Comparison of ENCODE assay signal across 20 mouse cellular contexts in the genomic region with DNA sequence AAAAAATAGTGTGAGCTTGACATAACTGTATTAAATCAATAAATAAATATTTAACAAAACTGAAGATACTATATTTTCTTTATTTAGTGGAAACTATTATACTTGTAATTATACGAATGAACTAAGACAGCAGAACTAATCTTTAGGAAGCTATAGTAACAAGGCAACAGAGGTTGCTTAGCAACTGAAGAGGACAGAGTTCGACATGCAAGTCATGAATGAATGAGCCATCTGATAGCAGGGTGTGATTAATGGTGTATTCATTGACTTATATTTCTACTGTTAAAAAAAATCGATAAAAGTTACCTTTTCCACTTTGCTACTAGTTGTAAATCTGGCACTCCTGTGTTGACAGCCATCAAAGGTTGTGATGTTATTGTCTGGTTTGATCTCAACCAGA.
A peak's percentile ranks its signal among the peaks of the same experiment; 100 is the strongest.
DNase-seq lines count a peak whose midpoint lies in the region; ATAC-seq lines count a peak whose summit lies in the region.
"Had no signal": no experiment of that assay in that cellular context is flagged by ENCODE, and none has a peak within 500 bp of the region (broad histone marks: within the 10 kb centered on the region; RNA-seq: fewer than 3 reads in every experiment).

No protein-coding gene starts in this region.

- ATAC-seq in hindbrain, embryonic 11.5 days (ENCODE audit: low FRiP score), result peak; percentile 54; the same call in 1 of the 2 replicates
- no peak for ATAC-seq in hindbrain, embryonic 12.5 days (ENCODE audit: low FRiP score)
- ATAC-seq in midbrain, embryonic 14.5 days (ENCODE audit: low FRiP score, low TSS enrichment), result no peak
- ATAC-seq in midbrain, embryonic 16.5 days, result no peak; the same call in 1 of the 2 replicates
- peak; percentile 87 for ATAC-seq in intestine, embryonic 15.5 days
- 0 out of 2 replicates have a peak, but pooled peaks have one; percentile 45 for ATAC-seq in midbrain, embryonic 15.5 days (replicated peaks)
- ATAC-seq in megakaryocyte, adult 5-6 weeks (ENCODE audit: poor library complexity, severe bottlenecking), result no peak
- ATAC-seq: forebrain, embryonic 13.5 days had no signal

- no peak overlapping the region for H3K4me3 ChIP-seq in hindbrain, embryonic 11.5 days (ENCODE audit: low read depth, low read length)
- no peak overlapping the region for H3K4me3 ChIP-seq in hindbrain, embryonic 12.5 days
- H3K4me3 ChIP-seq in midbrain, embryonic 14.5 days (replicated peaks; ENCODE audit: low read depth, low read length), result no peak overlapping the region
- H3K4me3 ChIP-seq in midbrain, embryonic 16.5 days (ENCODE audit: low read depth, low read length), result no peak overlapping the region
- H3K4me3 ChIP-seq in intestine, embryonic 15.5 days (replicated peaks), result no peak overlapping the region
- H3K4me3 ChIP-seq in midbrain, embryonic 15.5 days, result no peak overlapping the region
- H3K4me3 ChIP-seq: embryonic facial prominence, embryonic 10.5 days; forebrain, embryonic 13.5 days; heart, adult 2 months; heart, embryonic 15.5 days; hindbrain, embryonic 15.5 days had no signal

- H3K9ac ChIP-seq in hindbrain, embryonic 11.5 days (ENCODE audit: low read depth, low read length), result no peak overlapping the region
- H3K9ac ChIP-seq in hindbrain, embryonic 12.5 days, result no peak overlapping the region
- H3K9ac ChIP-seq in midbrain, embryonic 14.5 days (replicated peaks; ENCODE audit: low read length), result no peak overlapping the region
- H3K9ac ChIP-seq in midbrain, embryonic 16.5 days (ENCODE audit: low read depth, low read length), result no peak overlapping the region
- no peak overlapping the region for H3K9ac ChIP-seq in intestine, embryonic 15.5 days
- H3K9ac ChIP-seq in midbrain, embryonic 15.5 days, result no peak overlapping the region
- H3K9ac ChIP-seq: forebrain, embryonic 13.5 days; heart, embryonic 15.5 days; hindbrain, embryonic 15.5 days had no signal

- no peaks in the 10 kb centered on the region for H3K9me3 ChIP-seq in hindbrain, embryonic 11.5 days (ENCODE audit: control insufficient read depth, low read length)
- H3K9me3 ChIP-seq in hindbrain, embryonic 12.5 days (replicated peaks), result no peaks in the 10 kb centered on the region
- H3K9me3 ChIP-seq in midbrain, embryonic 14.5 days (ENCODE audit: control insufficient read depth, low read length), result no peaks in the 10 kb centered on the region
- H3K9me3 ChIP-seq in midbrain, embryonic 16.5 days (replicated peaks; ENCODE audit: control insufficient read depth, low read length, poor library complexity, severe bottlenecking), result no peaks in the 10 kb centered on the region
- H3K9me3 ChIP-seq in intestine, embryonic 15.5 days, result no peaks in the 10 kb centered on the region
- no peaks in the 10 kb centered on the region for H3K9me3 ChIP-seq in midbrain, embryonic 15.5 days
- H3K9me3 ChIP-seq: embryonic facial prominence, embryonic 10.5 days; forebrain, embryonic 13.5 days; heart, embryonic 15.5 days; hindbrain, embryonic 15.5 days had no signal

- DNase-seq in hindbrain, embryonic 11.5 days (ENCODE audit: low spot score), result no peak
- peak; percentile 15 for DNase-seq in midbrain, embryonic 14.5 days
- no peak for DNase-seq in spleen, postnatal 36 days (ENCODE audit: low spot score in 2 of 2)
- DNase-seq: adrenal gland, adult 2 months; adrenal gland, postnatal 25 days; cerebellum, adult 2 months; cerebellum, postnatal 10 days; gastrocnemius, postnatal 10 days; heart, adult 2 months; heart, postnatal 14 days had no signal

- H3K4me1 ChIP-seq in hindbrain, embryonic 11.5 days (replicated peaks; ENCODE audit: control insufficient read depth, insufficient read depth, low read length), result no peaks in the 10 kb centered on the region
- H3K4me1 ChIP-seq in hindbrain, embryonic 12.5 days, result no peaks in the 10 kb centered on the region
- no peaks in the 10 kb centered on the region for H3K4me1 ChIP-seq in midbrain, embryonic 14.5 days (ENCODE audit: control insufficient read depth, insufficient read depth, low read length)
- no peaks in the 10 kb centered on the region for H3K4me1 ChIP-seq in midbrain, embryonic 16.5 days (ENCODE audit: control insufficient read depth, insufficient read depth, low read length)
- H3K4me1 ChIP-seq in intestine, embryonic 15.5 days (replicated peaks), result no peaks in the 10 kb centered on the region
- no peaks in the 10 kb centered on the region for H3K4me1 ChIP-seq in midbrain, embryonic 15.5 days
- H3K4me1 ChIP-seq: embryonic facial prominence, embryonic 10.5 days; forebrain, embryonic 13.5 days; heart, embryonic 15.5 days; hindbrain, embryonic 15.5 days had no signal

- no peaks in the 10 kb centered on the region for H3K27me3 ChIP-seq in hindbrain, embryonic 11.5 days (ENCODE audit: control insufficient read depth, insufficient read depth, low read length)
- H3K27me3 ChIP-seq in hindbrain, embryonic 12.5 days, result no peaks in the 10 kb centered on the region
- no peaks in the 10 kb centered on the region for H3K27me3 ChIP-seq in midbrain, embryonic 14.5 days (ENCODE audit: control insufficient read depth, insufficient read depth, low read length)
- H3K27me3 ChIP-seq in midbrain, embryonic 16.5 days (ENCODE audit: control insufficient read depth, insufficient read depth, low read depth, low read length), result no peaks in the 10 kb centered on the region
- no peaks in the 10 kb centered on the region for H3K27me3 ChIP-seq in intestine, embryonic 15.5 days (replicated peaks)
- H3K27me3 ChIP-seq in midbrain, embryonic 15.5 days (replicated peaks), result no peaks in the 10 kb centered on the region
- H3K27me3 ChIP-seq: forebrain, embryonic 13.5 days; heart, embryonic 15.5 days; hindbrain, embryonic 15.5 days had no signal

- no peak overlapping the region for H3K4me2 ChIP-seq in hindbrain, embryonic 11.5 days (replicated peaks; ENCODE audit: low read depth, low read length)
- no peak overlapping the region for H3K4me2 ChIP-seq in hindbrain, embryonic 12.5 days (replicated peaks)
- no peak overlapping the region for H3K4me2 ChIP-seq in midbrain, embryonic 14.5 days (ENCODE audit: low read length)
- H3K4me2 ChIP-seq in midbrain, embryonic 16.5 days (ENCODE audit: low read length), result no peak overlapping the region
- no peak overlapping the region for H3K4me2 ChIP-seq in intestine, embryonic 15.5 days (replicated peaks)
- no peak overlapping the region for H3K4me2 ChIP-seq in midbrain, embryonic 15.5 days
- H3K4me2 ChIP-seq: forebrain, embryonic 13.5 days; heart, embryonic 11.5 days; heart, embryonic 15.5 days; hindbrain, embryonic 15.5 days had no signal

- no peak overlapping the region for H3K27ac ChIP-seq in hindbrain, embryonic 11.5 days (ENCODE audit: low read depth, low read length)
- no peak overlapping the region for H3K27ac ChIP-seq in hindbrain, embryonic 12.5 days
- no peak overlapping the region for H3K27ac ChIP-seq in midbrain, embryonic 14.5 days (replicated peaks; ENCODE audit: low read depth, low read length)
- H3K27ac ChIP-seq in midbrain, embryonic 16.5 days (ENCODE audit: low read length), result no peak overlapping the region
- no peak overlapping the region for H3K27ac ChIP-seq in intestine, embryonic 15.5 days
- H3K27ac ChIP-seq in midbrain, embryonic 15.5 days, result no peak overlapping the region
- H3K27ac ChIP-seq: embryonic facial prominence, embryonic 10.5 days; forebrain, embryonic 13.5 days; heart, adult 2 months; heart, embryonic 15.5 days; hindbrain, embryonic 15.5 days had no signal

- WGBS in hindbrain, embryonic 11.5 days, result 42% methylated on average over 3 of the region's 3 CpGs
- whole genome bisulfite sequencing in hindbrain, embryonic 12.5 days, result 38% methylated on average over 3 of the region's 3 CpGs
- 19% methylated on average over 3 of the region's 3 CpGs for WGBS in midbrain, embryonic 14.5 days
- WGBS in midbrain, embryonic 16.5 days, result 31% methylated on average over 3 of the region's 3 CpGs
- 54% methylated on average over 3 of the region's 3 CpGs for WGBS in intestine, embryonic 15.5 days
- 28% methylated on average over 3 of the region's 3 CpGs for WGBS in midbrain, embryonic 15.5 days

- no peaks in the 10 kb centered on the region for H3K36me3 ChIP-seq in hindbrain, embryonic 11.5 days (ENCODE audit: control insufficient read depth, insufficient read depth, low read length)
- no peaks in the 10 kb centered on the region for H3K36me3 ChIP-seq in hindbrain, embryonic 12.5 days
- H3K36me3 ChIP-seq in midbrain, embryonic 14.5 days (ENCODE audit: control insufficient read depth, insufficient read depth, low read length), result no peaks in the 10 kb centered on the region
- no peaks in the 10 kb centered on the region for H3K36me3 ChIP-seq in midbrain, embryonic 16.5 days (ENCODE audit: control insufficient read depth, insufficient read depth, low read length)
- H3K36me3 ChIP-seq in intestine, embryonic 15.5 days, result no peaks in the 10 kb centered on the region
- no peaks in the 10 kb centered on the region for H3K36me3 ChIP-seq in midbrain, embryonic 15.5 days (replicated peaks)
- H3K36me3 ChIP-seq: embryonic facial prominence, embryonic 10.5 days; heart, embryonic 15.5 days; hindbrain, embryonic 15.5 days had no signal

Comparison
In these comparisons a context has a peak if more than half of its experiments do, and no peak if none do; other contexts are left out.
1. ATAC-seq: peak in hindbrain, embryonic 11.5 days (single experiment), intestine, embryonic 15.5 days (single experiment) and midbrain, embryonic 15.5 days (single experiment); none in hindbrain, embryonic 12.5 days (single experiment), midbrain, embryonic 14.5 days (single experiment), midbrain, embryonic 16.5 days (single experiment) and megakaryocyte, adult 5-6 weeks (single experiment).